Mouse (Mus musculus) thymus, postnatal 10 days (tissue): ENCODE results near the gene Mrps26.
"Not testable (repeated sequence)": the region's sequence is repeated elsewhere in the genome, so short reads cannot be mapped to it uniquely, and the experiment has no call there.

ENCODE experiments used
- DNase-seq, 2 experiments: peaks; one replicate each; pipeline ENCODE4 v3.0.0; 2021; ENCODE audit warnings: low spot score in 2 of 2

The Mrps26 gene

DNA sequence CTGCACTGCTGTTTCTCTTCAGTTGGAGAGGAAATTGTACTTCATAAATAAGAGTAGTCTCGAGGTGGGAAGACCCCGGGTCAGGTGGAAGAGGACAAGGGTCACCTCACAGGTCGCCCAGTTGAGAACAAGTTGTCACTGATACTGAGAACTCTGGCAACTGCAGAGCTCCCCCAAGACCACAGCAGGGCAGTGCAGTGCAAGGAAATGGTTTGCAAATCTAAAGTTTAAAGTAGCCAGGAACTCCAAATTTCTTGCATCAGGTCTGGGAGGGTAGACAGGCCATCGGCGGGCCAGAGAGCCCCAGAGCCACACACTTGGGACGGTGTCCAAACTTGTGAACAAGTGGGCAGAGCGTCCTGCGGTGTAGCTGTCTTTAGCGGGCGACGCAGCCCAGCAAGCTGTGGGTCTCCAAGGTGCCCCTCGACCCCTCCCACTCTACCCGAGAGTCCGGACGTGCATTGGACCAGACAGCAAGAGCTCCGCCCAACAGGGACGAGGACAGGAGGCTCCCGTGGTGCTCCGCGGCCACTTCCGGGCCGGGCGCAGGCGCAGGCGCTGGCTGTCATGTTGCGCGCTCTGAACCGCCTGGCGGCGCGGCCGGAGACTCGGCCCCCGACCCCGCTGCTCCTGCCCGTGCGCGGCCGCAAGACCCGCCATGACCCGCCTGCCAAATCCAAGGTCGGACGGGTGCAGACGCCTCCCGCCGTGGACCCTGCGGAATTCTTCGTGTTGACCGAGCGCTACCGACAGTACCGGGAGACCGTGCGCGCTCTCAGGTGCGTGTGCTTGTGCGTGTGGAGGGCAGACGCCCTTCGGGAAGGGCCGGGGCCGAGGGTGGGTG lies at the start of gene Mrps26:
Mrps26 (plus strand) TSS at position 531 of the 844 bp plus-strand sequence.
- peak; percentile 87 to 90 for DNase-seq

DNA sequence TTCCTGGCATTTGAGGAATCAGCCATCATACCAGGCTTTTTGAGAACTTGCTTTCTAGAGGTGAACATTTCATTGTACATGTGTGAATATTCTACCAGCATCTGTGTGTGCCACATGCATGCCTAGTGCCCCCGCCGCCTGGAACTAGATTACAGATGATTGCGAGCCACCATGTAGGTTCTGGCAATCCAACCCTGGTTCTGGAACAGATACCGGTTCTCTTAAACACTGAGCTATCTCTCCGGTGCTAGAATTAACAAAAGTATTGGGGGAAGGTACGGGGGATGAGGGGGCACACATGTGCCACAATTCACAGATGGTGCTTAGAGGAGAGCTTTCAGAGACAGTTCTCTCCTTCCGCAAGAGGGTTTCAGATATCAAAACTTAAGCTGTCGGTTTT lies 49.6 kb upstream of the Mrps26 start:
- no peak for DNase-seq

DNA sequence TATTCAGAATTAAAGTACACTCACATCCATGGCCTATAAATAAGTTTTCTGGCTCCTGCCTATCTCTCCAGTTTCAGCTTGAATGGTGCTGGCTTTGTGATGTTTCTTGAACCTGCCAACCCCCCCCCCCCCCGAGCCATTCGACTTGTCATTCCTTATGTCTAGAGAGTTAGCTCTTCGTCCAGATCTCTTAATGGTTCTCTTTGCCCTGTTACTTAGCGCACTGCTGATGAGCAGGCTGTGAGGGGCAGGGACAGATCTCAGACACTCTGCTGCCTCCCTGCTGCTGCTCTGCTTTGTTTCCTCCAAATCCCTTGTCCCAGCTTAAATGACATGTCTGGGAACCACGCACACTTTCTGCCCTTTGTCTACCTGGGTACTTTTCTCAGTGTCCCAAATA lies 47.8 kb upstream of the Mrps26 start:
- no peak for DNase-seq

DNA sequence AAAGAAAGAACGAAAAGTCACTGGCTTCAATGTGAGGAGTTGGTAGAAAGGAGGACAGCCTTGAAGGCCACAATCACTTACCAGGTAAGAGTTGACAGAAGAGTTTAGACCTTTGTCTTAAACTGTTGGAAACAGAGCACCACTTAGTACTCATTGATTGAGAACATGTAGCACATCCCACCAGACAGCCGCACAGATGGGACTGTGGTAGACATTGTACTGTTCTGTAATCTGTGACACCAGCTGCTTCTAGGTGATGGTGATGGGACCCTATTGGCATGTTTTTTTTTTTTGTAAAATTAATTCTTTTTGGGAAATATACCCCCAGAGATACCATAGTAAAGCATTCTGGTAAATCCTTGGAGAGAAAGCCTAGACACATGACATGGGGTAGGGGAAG lies 41.6 kb upstream of the Mrps26 start:
- DNase-seq, result no peak

DNA sequence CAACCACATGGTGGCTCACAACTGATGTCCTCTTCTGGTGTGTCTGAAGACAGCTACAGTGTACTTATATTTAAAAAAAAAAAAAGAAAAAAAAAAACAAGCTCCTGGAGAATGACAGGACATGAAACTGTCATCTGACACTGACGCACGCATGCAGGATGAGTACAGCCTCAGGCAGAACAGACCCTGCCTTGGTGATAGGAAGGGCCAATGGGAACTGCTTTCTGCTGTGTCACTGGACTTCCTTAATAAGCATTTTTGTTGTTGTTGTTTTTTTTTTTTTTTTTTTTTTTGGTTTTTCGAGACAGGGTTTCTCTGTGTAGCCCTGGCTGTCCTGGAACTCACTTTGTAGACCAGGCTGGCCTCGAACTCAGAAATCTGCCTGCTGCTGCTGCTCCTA lies 38.1 kb upstream of the Mrps26 start:
- DNase-seq, result not testable (repeated sequence)

DNA sequence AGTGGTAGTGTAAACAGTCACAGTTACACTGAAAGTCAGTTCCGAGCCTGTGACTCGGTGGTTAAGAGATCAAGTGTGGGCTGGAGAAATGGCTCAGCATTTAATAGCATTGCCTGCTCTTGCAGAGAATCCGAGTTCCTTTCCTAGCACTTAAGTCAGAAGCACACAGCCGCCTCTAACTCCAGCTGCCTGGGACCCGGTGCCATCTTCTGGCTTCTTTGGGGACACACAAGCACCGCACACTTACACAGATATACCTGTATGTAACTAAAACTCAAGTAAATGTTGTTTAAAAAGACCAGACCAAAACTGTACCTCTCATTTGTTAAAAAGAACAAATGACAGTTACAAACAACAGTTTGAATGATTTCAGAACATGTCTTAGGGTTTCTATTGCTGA lies 35.1 kb upstream of the Mrps26 start:
- DNase-seq, result no peak

DNA sequence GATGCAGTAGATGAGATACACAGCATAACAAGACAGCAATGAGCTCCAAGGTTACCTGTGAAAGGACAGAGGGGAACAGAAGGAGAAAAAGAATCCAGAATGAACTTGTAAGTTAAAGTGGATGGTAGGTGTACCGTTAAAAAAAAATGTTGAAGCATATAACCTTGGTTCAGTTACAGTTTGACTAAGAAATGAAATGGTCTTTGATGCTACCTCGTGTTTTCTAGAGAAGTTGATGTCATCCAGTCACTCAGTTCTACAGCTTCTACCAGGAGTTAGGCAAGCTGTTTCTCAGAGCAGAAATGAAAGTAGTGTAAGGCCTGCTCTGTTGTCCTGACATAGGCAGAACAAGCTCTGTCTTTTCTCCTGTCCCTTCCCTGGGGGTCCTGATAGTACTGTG lies 34.3 kb upstream of the Mrps26 start:
- DNase-seq, result no peak

DNA sequence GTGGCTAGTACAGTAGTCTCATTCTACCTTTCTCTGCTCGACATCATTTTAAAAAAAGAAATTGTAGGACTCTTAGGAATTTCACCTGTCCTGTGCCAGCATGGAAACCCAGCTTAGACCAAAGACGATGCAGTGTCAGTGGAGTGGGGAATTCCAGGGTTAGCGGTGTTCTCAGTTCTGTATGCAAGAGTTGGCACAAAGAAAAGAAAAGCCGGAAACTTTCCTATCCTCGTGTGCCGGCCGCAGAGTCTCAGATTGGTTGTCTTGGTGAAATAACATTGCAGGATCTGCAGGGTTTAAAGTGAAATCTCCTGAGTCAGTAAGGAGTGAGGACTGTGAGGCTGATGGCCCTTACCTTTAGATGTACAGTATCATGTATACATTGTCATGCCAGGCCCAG lies 33.6 kb upstream of the Mrps26 start:
- DNase-seq, result no peak

DNA sequence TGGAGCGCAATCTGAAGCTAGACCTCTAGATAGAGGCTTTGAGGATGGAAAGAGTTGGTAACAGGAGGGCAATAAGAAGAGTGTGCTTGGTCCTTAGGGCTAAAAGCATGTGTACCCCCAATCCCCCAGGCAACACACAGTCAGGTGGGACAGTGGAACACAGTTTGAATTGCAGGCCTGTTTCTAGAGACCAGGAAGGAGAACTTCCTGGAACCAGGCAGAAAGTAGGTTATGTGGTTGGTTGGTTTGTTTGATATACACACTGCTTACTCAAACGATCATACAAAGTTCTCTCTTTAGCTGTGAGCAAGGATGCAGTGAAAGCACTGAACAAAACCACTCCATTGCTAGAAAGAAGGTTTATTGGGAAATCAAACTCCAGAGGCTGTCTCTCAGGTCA lies 31.3 kb upstream of the Mrps26 start:
- DNase-seq, result peak; percentile 38 to 48

DNA sequence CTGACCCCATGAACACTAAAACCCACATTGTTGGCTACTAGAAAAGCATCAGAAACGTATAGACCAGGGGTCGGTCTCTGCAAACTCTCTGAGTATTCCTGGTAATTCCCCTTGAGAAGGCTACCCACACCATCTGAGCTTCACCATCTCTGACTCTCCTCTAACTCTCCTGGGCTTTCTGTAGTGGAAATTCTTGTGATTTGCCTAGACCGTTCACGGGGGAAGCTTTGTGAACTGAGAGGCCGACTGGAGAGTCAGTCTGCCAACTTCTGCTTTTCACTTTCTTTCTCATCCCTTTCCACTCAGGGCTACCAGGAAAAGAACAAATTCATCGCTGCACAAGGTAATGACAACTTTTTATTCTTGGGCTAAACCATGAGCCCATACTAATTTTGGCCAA lies 28.5 kb upstream of the Mrps26 start:
- no peak for DNase-seq

DNA sequence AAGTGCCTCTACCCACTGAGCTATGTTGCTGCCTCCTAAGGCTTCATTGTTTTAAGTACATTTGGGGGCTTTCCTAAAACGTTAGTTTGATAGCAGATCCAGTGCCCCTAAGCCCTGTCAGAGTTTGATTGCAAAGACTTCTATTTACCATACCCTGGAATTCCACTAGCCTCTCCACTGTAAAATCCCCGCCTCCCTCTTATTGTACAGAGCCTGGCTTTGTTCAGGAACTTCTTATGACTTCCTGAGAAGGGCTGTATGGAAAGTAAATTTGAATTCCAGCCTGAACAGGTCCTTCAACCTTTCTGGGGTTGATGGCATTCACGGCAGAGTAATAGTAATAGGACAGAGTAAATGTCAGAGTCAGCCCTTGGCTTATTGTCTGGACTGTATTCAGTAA lies 26.7 kb upstream of the Mrps26 start:
- no peak for DNase-seq

DNA sequence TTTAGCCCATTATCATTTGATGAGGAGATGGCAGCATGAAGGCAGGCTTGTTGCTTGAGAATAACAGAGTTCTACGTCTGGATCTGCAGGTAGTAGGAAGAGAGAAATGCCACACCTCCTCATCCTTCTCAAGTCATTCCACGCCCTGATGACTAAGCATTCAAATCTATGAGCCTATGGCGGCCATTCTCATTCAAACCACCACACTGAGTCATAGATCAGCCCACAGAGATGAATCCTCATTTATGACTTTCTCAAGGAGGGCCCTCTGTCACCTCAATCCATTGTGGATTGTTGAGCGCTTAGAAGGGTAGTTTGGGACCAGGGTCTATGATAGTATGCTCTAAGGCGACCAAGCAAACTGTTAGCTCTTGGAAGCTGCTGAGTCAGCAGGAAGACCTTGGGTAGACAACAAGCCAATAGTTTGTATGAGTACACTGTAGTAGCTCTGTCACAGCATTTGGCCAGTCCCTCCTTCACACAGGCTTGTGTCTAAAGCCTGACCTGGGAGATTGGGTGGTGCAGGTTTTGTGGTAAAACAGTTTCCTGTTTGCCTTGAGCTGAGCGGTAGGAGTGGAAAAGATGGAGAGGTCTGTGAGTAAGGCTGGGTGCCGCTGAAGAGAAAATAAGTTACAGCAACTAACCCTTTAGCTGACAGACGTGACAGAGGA lies 24.5 kb upstream of the Mrps26 start:
- DNase-seq, result peak; percentile 22 to 30

DNA sequence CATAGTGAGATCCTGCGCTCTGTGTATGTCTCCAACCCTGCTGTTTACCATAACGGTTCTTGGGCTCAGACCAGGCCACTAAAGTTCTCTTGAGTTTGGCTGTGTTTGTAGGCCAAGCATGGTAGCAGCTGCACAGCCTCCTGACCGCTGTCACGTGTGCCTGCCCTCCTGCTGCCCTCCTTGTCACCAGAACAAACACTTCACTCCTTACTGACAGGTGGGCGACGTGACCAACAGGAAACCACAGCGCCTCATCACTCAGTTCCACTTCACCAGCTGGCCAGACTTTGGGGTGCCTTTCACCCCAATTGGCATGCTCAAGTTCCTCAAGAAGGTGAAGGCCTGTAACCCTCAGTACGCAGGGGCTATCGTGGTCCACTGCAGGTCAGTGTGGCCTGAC lies 23.3 kb upstream of the Mrps26 start:
- peak; percentile 63 to 79 for DNase-seq

DNA sequence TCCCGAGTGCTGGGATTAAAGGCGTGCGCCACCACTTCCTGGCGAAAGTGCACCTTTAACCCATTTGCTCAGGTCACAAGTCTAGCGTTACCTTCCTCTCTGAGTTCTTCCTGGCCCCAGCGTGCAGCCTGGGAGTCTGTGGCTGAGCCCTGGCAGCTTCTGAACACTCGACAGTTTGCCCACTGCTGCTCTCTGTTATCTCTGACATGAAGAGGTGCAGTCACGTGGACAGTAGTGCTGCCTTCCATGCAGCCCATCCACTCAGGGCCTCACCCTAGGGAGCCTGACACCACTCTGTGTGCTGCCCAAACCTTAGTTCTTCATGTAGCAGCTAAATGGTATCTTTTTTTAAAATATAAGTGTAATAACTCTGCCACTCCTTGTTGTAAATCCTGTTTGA lies 16.6 kb upstream of the Mrps26 start:
- no peak for DNase-seq

DNA sequence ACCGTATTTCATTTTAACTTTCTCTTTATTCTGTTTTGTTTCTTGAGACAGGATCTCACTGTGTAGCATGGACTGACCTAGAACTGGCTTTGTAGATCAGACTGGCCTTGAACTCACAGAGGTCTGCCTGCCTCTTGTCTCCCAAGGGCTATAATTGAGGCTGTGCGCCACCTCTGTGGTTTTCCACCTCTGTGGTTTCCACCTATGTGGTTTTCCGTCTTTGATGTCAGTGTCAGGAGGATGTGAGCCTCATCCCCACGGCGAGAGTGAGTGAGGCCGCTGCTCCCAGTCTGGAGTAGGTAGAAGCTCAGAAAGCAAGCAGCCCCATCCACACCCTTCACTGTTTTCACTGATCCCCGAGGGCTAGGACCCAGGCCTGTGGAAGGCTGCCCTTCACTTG lies 8.7 kb upstream of the Mrps26 start:
- no peak for DNase-seq

DNA sequence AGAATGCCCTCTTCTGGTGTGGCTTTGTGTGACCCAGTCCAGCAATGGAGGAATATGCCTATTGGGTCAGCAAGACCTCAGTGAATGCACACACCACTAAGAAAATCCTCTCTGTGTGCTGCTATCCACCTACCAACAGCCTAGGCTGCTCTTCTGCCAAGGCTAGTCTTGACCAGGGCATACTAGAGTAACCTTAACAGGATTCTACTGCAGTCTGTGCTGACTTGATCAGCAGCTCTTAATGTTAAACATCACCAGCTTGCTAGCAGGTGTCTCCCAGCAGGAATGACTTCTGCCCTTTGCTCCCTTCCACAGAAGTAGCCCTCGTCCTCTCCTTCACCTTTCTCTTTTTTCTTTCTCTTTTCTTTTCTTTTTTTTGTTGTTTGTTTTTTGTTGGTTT lies 7.2 kb upstream of the Mrps26 start:
- no peak for DNase-seq

DNA sequence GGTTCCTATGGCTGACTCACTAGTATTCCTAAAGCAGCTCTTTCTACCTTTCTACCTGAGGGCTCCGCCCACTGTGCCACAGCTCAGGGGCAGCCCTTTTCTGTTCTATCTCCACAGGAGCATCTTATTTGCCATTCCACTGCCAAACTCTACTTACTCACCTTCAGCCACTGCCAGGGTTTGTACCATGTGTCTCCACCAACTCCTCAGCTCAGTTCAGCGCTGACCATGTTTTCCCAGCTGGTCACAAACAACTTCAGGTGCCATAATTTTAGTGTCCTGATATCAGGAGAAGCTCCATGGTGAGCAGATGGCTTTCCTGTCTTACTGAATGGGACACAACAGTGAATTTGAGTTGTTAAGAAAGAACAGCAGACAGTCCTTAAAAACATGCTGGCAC lies 6.1 kb upstream of the Mrps26 start:
- DNase-seq, result no peak

DNA sequence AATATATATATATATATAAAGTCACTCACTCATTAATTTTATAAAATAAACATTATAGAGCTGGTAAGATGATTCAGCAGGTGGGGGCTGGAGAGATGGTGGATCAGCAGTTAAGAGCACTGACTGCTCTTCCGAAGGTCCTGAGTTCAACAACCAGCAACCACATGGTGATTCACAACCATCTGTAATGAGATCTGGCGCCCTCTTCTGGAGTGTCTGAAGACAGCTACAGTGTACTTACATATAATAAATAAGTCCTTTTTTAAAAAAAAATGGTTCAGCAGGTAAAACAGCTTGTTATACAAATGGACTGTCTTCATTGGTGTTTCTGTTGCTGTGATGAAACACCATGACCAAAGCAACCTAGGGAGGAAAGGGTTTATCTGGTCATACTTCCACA lies 5.5 kb upstream of the Mrps26 start:
- DNase-seq, result no peak

DNA sequence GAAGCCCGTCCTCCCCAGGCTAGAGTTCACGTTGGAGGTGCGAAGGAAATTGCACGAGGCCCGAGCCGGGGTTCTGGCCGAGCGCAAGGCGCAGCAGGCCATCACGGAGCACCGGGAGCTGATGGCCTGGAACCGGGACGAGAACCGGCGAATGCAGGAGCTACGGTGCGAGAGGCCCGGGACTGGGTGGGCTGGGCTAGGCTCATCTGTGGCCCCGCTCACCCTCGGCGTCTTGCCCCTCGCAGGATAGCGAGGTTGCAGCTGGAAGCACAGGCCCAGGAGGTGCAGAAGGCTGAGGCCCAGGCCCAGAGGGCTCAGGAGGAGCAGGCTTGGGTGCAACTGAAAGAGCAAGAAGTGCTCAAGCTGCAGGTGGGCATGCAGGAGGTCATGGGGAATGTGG lies 521 bp downstream of the Mrps26 start:
- peak in 1 of 2 experiments; percentile 30 for DNase-seq

DNA sequence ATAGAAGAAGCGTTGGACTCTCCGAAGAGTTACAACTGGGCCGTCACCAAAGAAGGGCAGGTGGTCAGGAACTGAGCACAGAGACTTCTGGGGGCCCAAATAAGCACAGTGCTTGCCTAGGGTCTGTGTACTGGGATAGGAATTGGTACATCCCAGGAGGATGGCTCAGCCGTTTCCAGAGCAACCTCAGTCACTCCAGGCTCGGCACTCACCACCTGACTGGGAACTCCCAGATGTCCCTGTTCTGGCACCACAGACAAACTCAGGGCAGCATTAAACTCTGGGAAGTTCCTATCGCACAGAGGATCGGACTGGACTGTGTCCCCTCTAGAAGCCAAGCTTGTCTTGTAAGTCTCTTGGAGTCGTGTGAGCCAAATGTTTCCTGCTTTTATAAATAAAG lies 1.4 kb downstream of the Mrps26 start:
- no peak for DNase-seq

DNA sequence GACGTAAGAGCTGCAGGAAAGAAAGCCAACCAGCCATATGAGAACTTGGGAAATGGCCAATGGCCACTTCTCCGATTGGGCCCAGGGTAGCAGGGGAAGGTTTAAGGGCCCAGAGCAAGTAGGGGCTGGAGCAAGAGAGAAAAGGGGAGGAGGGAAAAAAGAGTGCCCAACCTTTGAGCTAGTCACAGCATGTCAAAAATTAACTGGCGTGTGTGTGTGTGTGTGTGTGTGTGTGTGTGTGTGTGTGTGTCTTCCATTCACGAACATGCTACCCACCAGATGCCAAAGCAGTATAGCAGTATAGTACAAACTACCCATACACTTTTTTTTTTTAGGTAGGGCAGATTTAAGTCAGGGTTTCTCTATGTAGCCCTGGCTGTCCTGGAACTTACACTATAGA lies 5.4 kb downstream of the Mrps26 start:
- DNase-seq, result no peak

DNA sequence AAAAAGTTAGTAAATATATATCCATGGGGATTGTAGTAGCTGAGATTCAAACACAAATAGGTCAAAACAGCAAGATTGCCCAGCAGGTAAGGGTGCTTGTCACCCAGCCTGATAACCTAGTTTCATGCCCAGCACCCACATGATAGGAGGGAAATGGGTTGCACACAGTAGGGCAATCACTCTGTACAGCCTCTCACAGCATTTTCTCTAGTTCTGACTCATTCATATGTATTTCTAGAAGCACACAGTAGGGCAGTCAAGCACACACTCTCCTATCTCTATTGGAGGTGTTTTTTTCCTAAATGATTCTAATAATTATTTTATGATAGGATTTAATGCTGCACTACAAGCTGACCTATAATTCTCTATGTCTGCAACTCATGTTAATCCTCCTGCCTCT lies 6.4 kb downstream of the Mrps26 start:
- DNase-seq, result no peak

DNA sequence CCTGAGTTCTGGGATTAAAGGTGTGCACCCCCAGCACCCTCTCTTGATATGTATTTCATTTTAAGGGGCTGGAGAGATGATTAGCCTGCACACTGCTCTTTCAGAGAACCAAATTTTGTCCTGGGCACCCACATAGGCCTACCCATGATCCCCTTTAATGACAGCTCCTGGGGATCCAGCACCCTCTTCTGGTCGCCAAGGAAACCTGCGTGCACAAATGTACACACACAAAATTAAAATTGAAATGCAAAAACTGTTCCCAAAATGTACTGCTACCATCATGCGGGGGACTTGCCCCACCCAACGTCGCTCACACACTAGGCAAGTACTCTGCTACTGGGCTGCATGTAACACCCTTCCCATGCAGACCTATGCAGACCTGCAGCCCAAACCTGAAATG lies 11.4 kb downstream of the Mrps26 start:
- no peak for DNase-seq

DNA sequence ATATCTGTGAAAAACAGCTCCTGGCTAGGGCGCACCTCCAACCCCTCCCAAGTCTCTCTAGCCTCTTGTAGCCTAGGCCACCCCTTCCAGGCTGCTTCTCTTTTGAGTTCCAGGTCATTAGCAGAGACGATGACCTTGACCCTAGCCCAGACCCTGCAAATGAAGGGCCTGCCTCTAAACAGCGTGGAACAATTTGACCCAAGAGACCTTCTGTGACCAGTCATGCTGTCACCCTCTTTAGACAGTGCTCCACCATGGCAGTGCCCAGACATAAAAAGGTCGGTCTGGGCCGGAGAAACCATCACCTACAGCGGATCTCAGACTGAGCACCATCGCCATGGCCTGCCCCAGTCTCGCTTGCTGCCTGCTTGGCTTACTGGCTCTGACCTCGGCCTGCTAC lies 12.3 kb downstream of the Mrps26 start, which contains the start of gene Oxt:
Oxt (plus strand) TSS at position 301 of the 400 bp plus-strand sequence.
- DNase-seq, result no peak
